ENCODE assay signal across 8 mouse cellular contexts in the genomic region with DNA sequence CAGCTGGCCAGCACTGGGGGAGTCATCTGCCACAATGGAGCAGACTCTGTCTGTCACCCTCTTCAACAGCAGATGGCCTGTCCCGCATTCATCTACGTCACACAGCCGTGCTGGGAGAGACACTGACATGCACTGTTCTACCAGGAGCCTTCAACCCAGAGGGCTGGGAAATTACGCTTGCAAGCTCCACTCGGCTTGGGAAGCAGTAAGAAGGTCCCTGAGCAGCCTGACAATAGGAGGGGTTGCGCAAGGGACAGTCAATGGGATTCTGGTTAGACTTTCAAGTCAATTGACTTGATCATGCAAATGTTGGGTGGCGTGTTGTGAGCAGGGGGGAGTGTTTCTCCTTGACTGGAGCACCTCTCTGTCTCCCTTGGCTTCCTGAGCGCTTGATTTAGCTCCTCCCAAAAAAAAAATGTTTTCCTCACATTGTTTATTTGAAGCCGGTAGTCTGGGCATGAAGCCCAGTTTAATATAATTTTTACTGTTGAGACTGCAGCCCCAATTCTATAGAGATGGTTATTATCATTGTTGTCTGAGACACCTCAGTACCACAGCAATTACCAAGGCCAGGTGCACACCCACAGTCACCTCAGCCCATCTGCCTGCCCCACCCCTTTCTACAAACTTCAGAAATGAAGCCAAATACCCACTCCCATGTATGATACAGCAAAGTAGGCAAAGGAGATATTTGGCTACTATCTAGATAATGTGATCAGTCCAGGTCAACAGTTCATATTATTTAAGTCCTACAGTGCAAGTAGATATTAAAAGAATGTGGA.
A peak's percentile ranks its signal among the peaks of the same experiment; 100 is the strongest.
DNase-seq lines count a peak whose midpoint lies in the region; ATAC-seq lines count a peak whose summit lies in the region.

No protein-coding gene starts in this region.

- H3K27me3 ChIP-seq in embryonic facial prominence, embryonic 10.5 days (replicated peaks; ENCODE audit: low read depth, poor library complexity, severe bottlenecking) = no peaks in the 10 kb centered on the region
- no peaks in the 10 kb centered on the region for H3K27me3 ChIP-seq in kidney, embryonic 15.5 days
- H3K27me3 ChIP-seq in liver, embryonic 12.5 days (replicated peaks) = peaks cover 3% of the 10 kb centered on the region; the same call in 1 of the 2 replicates
- H3K27me3 ChIP-seq in neural tube, embryonic 12.5 days (replicated peaks) = no peaks in the 10 kb centered on the region

- no peak overlapping the region for H3K4me3 ChIP-seq in embryonic facial prominence, embryonic 10.5 days
- H3K4me3 ChIP-seq in kidney, embryonic 15.5 days (replicated peaks) = no peak overlapping the region
- H3K4me3 ChIP-seq in liver, embryonic 12.5 days = no peak overlapping the region
- H3K4me3 ChIP-seq in neural tube, embryonic 12.5 days = no peak overlapping the region

- no peak overlapping the region for H3K9ac ChIP-seq in kidney, embryonic 15.5 days
- H3K9ac ChIP-seq in liver, embryonic 12.5 days = no peak overlapping the region
- H3K9ac ChIP-seq in neural tube, embryonic 12.5 days = no peak overlapping the region

- H3K36me3 ChIP-seq in embryonic facial prominence, embryonic 10.5 days (replicated peaks) = no peaks in the 10 kb centered on the region
- H3K36me3 ChIP-seq in kidney, embryonic 15.5 days = no peaks in the 10 kb centered on the region
- H3K36me3 ChIP-seq in liver, embryonic 12.5 days = no peaks in the 10 kb centered on the region
- H3K36me3 ChIP-seq in neural tube, embryonic 12.5 days = no peaks in the 10 kb centered on the region

- peaks cover 30% of the 10 kb centered on the region for H3K4me1 ChIP-seq in embryonic facial prominence, embryonic 10.5 days
- H3K4me1 ChIP-seq in kidney, embryonic 15.5 days = peaks cover 34% of the 10 kb centered on the region
- H3K4me1 ChIP-seq in liver, embryonic 12.5 days = peaks cover 29% of the 10 kb centered on the region
- peaks cover 7% of the 10 kb centered on the region; the same call in 1 of the 2 replicates for H3K4me1 ChIP-seq in neural tube, embryonic 12.5 days

- H3K27ac ChIP-seq in embryonic facial prominence, embryonic 10.5 days (replicated peaks) = 0 out of 2 replicates have a peak overlapping the region, but pooled peaks have one; percentile 52
- peak overlapping the region; percentile 38 for H3K27ac ChIP-seq in kidney, embryonic 15.5 days
- H3K27ac ChIP-seq in liver, embryonic 12.5 days = 0 out of 2 replicates have a peak overlapping the region, but pooled peaks have one; percentile 16
- H3K27ac ChIP-seq in neural tube, embryonic 12.5 days = no peak overlapping the region

- DNase-seq in adrenal gland, adult (ENCODE audit: inconsistent age in 2 of 2, low spot score in 1 of 2) = peak; percentile 35 to 69
- no peak for DNase-seq in adrenal gland, adult 18-20 months (ENCODE audit: low spot score in 2 of 2)
- DNase-seq in embryonic facial prominence, embryonic 10.5 days (ENCODE audit: low spot score) = no peak
- DNase-seq in heart, adult 9 months (ENCODE audit: low spot score in 2 of 2) = peak; percentile 58 to 78
- DNase-seq in spleen, adult 18-20 months = no peak

- H3K9me3 ChIP-seq in embryonic facial prominence, embryonic 10.5 days = no peaks in the 10 kb centered on the region
- no peaks in the 10 kb centered on the region for H3K9me3 ChIP-seq in kidney, embryonic 15.5 days (replicated peaks)
- H3K9me3 ChIP-seq in liver, embryonic 12.5 days (replicated peaks) = no peaks in the 10 kb centered on the region
- no peaks in the 10 kb centered on the region for H3K9me3 ChIP-seq in neural tube, embryonic 12.5 days

- H3K4me2 ChIP-seq in kidney, embryonic 15.5 days = no peak overlapping the region
- H3K4me2 ChIP-seq in liver, embryonic 12.5 days = no peak overlapping the region
- no peak overlapping the region for H3K4me2 ChIP-seq in neural tube, embryonic 12.5 days (replicated peaks)

- 59% methylated on average over 9 of the region's 9 CpGs for WGBS in embryonic facial prominence, embryonic 10.5 days
- 58% methylated on average over 9 of the region's 9 CpGs for WGBS in kidney, embryonic 15.5 days
- 67% methylated on average over 9 of the region's 9 CpGs for WGBS in liver, embryonic 12.5 days (ENCODE audit: insufficient replicate concordance)
- 49% methylated on average over 9 of the region's 9 CpGs for WGBS in neural tube, embryonic 12.5 days

- ATAC-seq in kidney, embryonic 15.5 days (replicated peaks; ENCODE audit: low FRiP score) = no peak
- ATAC-seq in liver, embryonic 12.5 days = no peak; the same call in 1 of the 2 replicates
- peak; percentile 75 for ATAC-seq in neural tube, embryonic 12.5 days (ENCODE audit: low FRiP score, low read depth)

Comparison
In these comparisons a context has a peak if more than half of its experiments do, and no peak if none do; other contexts are left out.
1. DNase-seq: peak in adrenal gland, adult (2 of 2) and heart, adult 9 months (2 of 2); none in adrenal gland, adult 18-20 months (0 of 2), embryonic facial prominence, embryonic 10.5 days (single experiment) and spleen, adult 18-20 months (0 of 2).